Mouse (Mus musculus) liver, embryonic 16.5 days (tissue): ENCODE results near the gene Ankrd61. TPM values are rescaled to one million over a fixed set of nuclear protein-coding genes. Genes with fewer than 3 reads are reported as not detected.

Experiments
- ATAC-seq: fragments of 200-750 bp; cut with Nextera tagmentation; 2 replicates; pipeline ENCODE4 v1.8.0; 2017; ENCODE audit warnings: low read depth, mild to moderate bottlenecking, moderate number of reproducible peaks, moderate library complexity
- H3K27ac ChIP-seq: fragments of 300-500 bp; sonication (generic); 2 replicates; pipeline ENCODE4 v1.5.1; 2014; ENCODE audit warnings: mild to moderate bottlenecking, low read length
- H3K27me3 ChIP-seq: fragments of 300-500 bp; sonication (generic); 2 replicates; pipeline ENCODE4 v1.6.1; 2014; ENCODE audit warnings: low read depth, low read length, mixed read lengths; ENCODE audit not compliant: control insufficient read depth, insufficient read depth
- H3K36me3 ChIP-seq: fragments of 300-500 bp; sonication (generic); 2 replicates; pipeline ENCODE4 v1.6.1; 2014; ENCODE audit warnings: mild to moderate bottlenecking; ENCODE audit not compliant: control insufficient read depth, insufficient read depth
- H3K4me1 ChIP-seq: fragments of 300-500 bp; sonication (generic); 2 replicates; pipeline ENCODE4 v1.6.1; 2014; ENCODE audit warnings: low read depth, low read length, mixed read lengths; ENCODE audit not compliant: control insufficient read depth
- H3K4me2 ChIP-seq: fragments of 300-500 bp; sonication (generic); 2 replicates; pipeline ENCODE4 v1.6.1; 2014; ENCODE audit warnings: low read depth, low read length, mixed read lengths
- H3K4me3 ChIP-seq: fragments of 300-500 bp; sonication (generic); 2 replicates; pipeline ENCODE4 v1.5.1; 2014; ENCODE audit warnings: low read depth, mild to moderate bottlenecking, low read length
- H3K9ac ChIP-seq: fragments of 300-500 bp; sonication (generic); 2 replicates; pipeline ENCODE4 v1.6.1; 2014; ENCODE audit warnings: low read depth, low read length
- H3K9me3 ChIP-seq: fragments of 300-500 bp; sonication (generic); replicated peaks from 2 replicates; pipeline ENCODE4 v1.6.1; 2016; ENCODE audit warnings: low read length; ENCODE audit not compliant: control insufficient read depth
- WGBS: fragments of 180-500 bp; shearing (Covaris S2); extraction: QIAGEN DNeasy Blood & Tissue Kit; methylation state at CpG from one replicate; pipeline ENCODE4 v1.1.7; 2014; ENCODE audit not compliant: insufficient replicate concordance; 5-methylcytosine and 5-hydroxymethylcytosine counted together
- polyA plus RNA-seq: library from polyadenylated mRNA; unstranded; fragments of >200 nt; fragmentation: Nextera tagmentation; extraction: Ambion mirVana; gene quantifications from 2 replicates; pipeline ENCODE4 v1.2.1, GENCODE M21; 2015

Ankrd61 gene
- 0.42 and 0.52 TPM in 2 replicates for polyA plus RNA-seq

DNA sequence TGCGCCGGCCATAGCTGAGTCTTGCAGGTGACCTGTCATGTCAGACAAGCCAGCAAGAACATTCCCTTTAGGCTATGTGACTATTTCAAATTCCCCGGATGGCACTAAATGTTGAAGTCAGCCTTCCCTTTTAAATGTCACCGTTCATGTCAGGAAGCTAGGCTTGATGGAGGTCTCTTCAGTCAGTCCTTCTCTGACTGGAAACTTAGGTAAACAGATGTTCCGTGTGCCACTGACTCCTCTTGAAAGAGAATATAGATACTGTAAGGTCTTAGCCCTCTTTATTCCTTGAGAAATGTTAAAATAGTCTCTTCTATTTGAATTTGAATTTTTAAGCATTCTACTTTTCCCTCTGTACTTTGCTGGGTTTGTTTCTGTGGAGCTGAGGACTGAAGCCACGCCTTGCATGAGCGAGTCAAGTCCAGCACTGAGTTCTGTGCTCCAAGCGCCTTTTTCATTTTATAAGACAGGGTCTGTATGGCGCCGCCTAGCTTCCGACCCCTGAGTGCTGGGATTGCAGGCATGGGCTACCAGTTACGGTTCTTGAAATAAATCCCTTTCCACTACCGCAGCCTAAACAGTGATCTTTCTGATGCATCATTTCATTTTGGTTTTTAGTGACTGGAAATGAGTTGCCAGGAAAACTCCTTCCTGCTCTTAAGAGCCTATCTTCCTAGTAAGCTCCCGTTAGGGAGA lies at the start of gene Ankrd61:
Gene Ankrd61, minus strand, starts transcription at position 51 of the 696 bp plus-strand sequence.
- Histone ChIP-seq H3K27ac (no peak within 1 kb of the TSS), H3K4me2 (no peak within 1 kb of the TSS), H3K9me3 (no peaks in the 10 kb centered on the region), H3K36me3 (peaks cover 91% of the 10 kb centered on the region), H3K9ac (no peak within 1 kb of the TSS), H3K27me3 (no peaks in the 10 kb centered on the region), H3K4me1 (peaks cover 5% of the 10 kb centered on the region), H3K4me3 (no peak within 1 kb of the TSS)
- no peak for ATAC-seq
- WGBS, result 85% methylated on average over 14 of the region's 14 CpGs

DNA sequence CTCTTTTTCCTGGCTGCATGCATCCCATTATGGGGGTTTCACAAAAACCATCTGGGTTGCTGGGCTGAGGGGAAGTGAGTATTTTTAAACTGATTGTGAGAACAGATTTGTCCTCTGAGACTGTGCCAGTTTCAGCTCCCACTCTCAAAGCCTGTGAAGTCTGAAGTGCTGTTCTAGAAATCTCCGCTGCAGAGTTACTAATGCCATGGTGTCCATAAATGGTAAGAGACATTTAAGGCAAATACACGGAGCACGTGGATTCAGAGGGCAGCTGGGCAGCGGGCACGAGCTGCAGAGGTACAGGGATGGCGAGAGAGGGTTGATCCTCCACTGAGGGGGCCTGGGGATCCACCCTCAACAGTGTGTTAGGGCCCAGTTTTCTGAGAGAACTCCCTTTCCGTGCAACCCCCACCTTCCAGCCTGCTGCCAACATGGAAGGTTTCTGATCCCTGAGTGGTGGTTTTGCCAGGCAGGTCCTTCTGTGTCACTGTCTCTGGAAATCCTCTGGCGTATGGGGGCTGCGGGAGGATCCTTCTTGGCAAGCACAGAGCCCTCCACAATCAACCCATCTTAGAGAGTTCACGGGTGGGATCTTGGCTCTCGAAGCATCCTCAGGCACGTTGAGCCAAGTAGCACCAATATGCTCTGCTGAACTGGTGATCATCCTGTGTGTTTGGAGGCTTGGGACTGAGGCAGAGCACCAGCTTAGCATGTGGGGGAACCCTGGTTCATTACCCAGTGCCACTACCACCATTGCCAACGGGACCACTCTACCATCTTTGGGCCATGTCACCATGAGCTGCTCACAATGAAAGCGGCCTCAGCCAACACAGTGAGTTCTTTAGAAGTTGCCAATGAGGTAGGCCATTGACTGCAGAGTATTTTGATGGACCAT lies 46.0 kb upstream of the Ankrd61 start:
- ATAC-seq, result no peak

GRCm38 (mm10) chr5:143941588-143941987 lies 44.1 kb upstream of the Ankrd61 start:
- Histone ChIP-seq H3K9me3 (no peaks in the 10 kb centered on the region), H3K4me1 (peaks cover 2% of the 10 kb centered on the region; the same call in 1 of the 2 replicates), H3K9ac (no peak overlapping the region), H3K4me3 (no peak overlapping the region), H3K36me3 (no peaks in the 10 kb centered on the region), H3K27ac (no peak overlapping the region), H3K27me3 (no peaks in the 10 kb centered on the region), H3K4me2 (no peak overlapping the region)
- 19% methylated on average over 10 of the region's 10 CpGs for WGBS
- no peak for ATAC-seq

More for the DNA sequence above, 46.0 kb upstream of the Ankrd61 start:
- no peak overlapping the region for H3K4me3 ChIP-seq
- H3K9ac ChIP-seq, result no peak overlapping the region
- no peaks in the 10 kb centered on the region for H3K9me3 ChIP-seq
- no peak overlapping the region for H3K27ac ChIP-seq
- no peak overlapping the region for H3K4me2 ChIP-seq
- no peaks in the 10 kb centered on the region for H3K36me3 ChIP-seq
- no peaks in the 10 kb centered on the region for H3K4me1 ChIP-seq
- 68% methylated on average over 14 of the region's 14 CpGs for WGBS
- H3K27me3 ChIP-seq, result no peaks in the 10 kb centered on the region

DNA sequence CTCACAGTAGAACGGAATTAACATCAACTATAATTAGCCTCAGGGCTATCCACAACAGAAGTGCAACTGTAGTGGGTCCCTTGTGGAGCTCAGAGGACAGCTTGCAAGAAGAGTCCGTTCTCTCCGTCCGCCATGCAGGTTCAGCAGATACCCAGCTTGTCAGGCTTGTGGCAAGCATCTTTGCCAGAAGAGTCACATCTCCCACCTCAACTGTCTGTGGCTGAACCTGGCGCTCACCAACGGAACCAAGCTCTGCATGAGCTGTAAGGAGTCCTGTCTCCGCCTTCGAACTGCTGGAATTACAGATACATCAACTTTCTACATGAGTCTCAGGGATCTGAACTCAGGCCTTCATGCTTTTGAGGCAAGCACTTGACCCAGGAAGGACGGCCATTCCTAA lies 38.7 kb upstream of the Ankrd61 start:
- H3K9me3 ChIP-seq, result no peaks in the 10 kb centered on the region
- H3K4me1 ChIP-seq, result peaks cover 2% of the 10 kb centered on the region; the same call in 1 of the 2 replicates
- no peak overlapping the region for H3K27ac ChIP-seq
- H3K27me3 ChIP-seq, result no peaks in the 10 kb centered on the region
- H3K9ac ChIP-seq, result no peak overlapping the region
- no peak overlapping the region for H3K4me2 ChIP-seq
- H3K4me3 ChIP-seq, result no peak overlapping the region
- WGBS, result 82% methylated on average over 9 of the region's 9 CpGs
- ATAC-seq, result no peak
- peaks cover 2% of the 10 kb centered on the region; the same call in 1 of the 2 replicates for H3K36me3 ChIP-seq

DNA sequence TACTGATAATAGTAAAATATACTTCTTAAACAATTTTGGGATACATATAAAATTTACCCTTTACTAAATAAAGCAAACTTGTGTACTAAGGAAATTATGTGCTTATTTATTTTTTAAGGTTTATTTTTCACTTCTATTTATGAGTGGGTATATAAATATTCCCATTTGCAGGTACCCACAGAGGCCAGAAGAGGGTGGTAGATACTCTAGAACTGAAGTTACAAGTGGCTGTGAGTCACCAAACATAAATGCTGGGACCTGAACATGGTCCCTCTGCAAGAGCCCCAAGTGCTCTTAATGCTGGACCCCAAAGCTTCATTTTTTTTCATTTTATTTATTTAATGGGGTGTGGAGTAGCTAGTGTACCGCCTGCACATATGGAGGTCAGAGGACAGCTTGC lies 36.4 kb upstream of the Ankrd61 start:
- Histone ChIP-seq H3K4me1 (peaks cover 2% of the 10 kb centered on the region; the same call in 1 of the 2 replicates), H3K27ac (no peak overlapping the region), H3K9me3 (no peaks in the 10 kb centered on the region), H3K36me3 (peaks cover 18% of the 10 kb centered on the region), H3K9ac (no peak overlapping the region), H3K4me3 (no peak overlapping the region), H3K4me2 (no peak overlapping the region), H3K27me3 (no peaks in the 10 kb centered on the region)
- WGBS, result 78% methylated on average over 1 of the region's 1 CpGs
- no peak for ATAC-seq

DNA sequence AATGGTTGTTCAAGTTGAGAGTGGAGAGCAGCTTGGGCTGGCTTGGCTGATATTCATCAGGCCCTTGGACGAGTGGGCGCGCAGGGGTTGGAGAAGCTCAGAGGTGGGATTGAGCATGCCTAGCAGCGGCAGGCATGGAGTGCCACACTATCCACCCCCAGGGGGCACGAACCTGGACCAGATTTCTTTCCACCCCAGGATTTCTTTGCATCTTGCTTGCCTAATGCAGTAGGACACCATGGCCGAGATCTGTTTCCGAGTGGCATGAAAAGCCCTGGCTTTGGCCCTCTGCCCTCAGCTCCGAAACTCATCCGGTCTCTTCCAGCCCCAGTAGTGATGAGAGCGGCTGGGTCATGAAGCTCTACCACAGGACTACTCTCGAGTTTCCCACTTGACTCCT lies 35.9 kb upstream of the Ankrd61 start:
- H3K27ac ChIP-seq, result no peak overlapping the region
- H3K36me3 ChIP-seq, result peaks cover 21% of the 10 kb centered on the region
- H3K4me2 ChIP-seq, result no peak overlapping the region
- peaks cover 2% of the 10 kb centered on the region; the same call in 1 of the 2 replicates for H3K4me1 ChIP-seq
- no peaks in the 10 kb centered on the region for H3K9me3 ChIP-seq
- 85% methylated on average over 11 of the region's 11 CpGs for WGBS
- no peak for ATAC-seq
- no peak overlapping the region for H3K9ac ChIP-seq
- no peaks in the 10 kb centered on the region for H3K27me3 ChIP-seq
- H3K4me3 ChIP-seq, result no peak overlapping the region

DNA sequence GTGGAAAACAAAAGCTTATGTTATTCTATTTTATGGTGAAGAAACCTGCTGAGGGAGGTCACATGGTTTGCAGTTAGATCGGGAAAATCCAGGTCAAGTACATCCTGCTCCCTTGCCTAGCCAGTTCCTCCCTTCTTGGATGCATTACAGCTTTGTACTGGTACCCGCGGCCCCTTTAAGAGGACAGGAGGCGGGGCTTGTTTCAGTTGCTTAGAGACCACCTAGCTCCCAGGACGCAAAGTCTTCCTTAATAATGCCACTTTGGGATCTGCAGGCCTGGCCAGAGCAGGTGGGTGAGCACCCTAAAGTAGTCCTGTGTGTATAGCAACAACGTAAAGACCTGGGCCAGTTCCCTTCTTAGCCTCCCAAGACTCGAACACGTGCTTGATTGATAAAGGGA lies 35.3 kb upstream of the Ankrd61 start, which contains the start of gene Rsph10b:
Gene Rsph10b, plus strand, starts transcription at position 205 of the 400 bp plus-strand sequence.
- ATAC-seq, result no peak
- Histone ChIP-seq H3K4me2 (no peak within 1 kb of the TSS), H3K36me3 (peaks cover 26% of the 10 kb centered on the region), H3K9me3 (no peaks in the 10 kb centered on the region), H3K4me1 (peaks cover 2% of the 10 kb centered on the region; the same call in 1 of the 2 replicates), H3K9ac (no peak within 1 kb of the TSS), H3K27ac (no peak within 1 kb of the TSS), H3K27me3 (no peaks in the 10 kb centered on the region), H3K4me3 (no peak within 1 kb of the TSS)
- 47% methylated on average over 8 of the region's 8 CpGs for WGBS

- no peak overlapping the region for H3K27ac ChIP-seq
- 74% methylated on average over 6 of the region's 6 CpGs for WGBS
Observed at GRCm38 (mm10) chr5:143931863-143932580, 34.5 kb upstream of the Ankrd61 start.

More at GRCm38 (mm10) chr5:143931863-143932580, 34.5 kb upstream of the Ankrd61 start:
- Histone ChIP-seq H3K4me3 (no peak overlapping the region), H3K9ac (no peak overlapping the region), H3K9me3 (no peaks in the 10 kb centered on the region), H3K4me1 (peaks cover under 1% of the 10 kb centered on the region; the same call in 1 of the 2 replicates), H3K4me2 (no peak overlapping the region), H3K27me3 (no peaks in the 10 kb centered on the region), H3K36me3 (peaks cover 26% of the 10 kb centered on the region)
- ATAC-seq, result no peak
